Mouse (Mus musculus) spleen, postnatal 14 days (tissue): ENCODE results near the gene Map4k4.

Source experiments
- DNase-seq, 2 experiments: peaks; one replicate each; pipeline ENCODE4 v3.0.0; 2021 to 2022; ENCODE audit warnings: low spot score in 2 of 2

Map4k4 gene

GRCm38 (mm10) chr1:39898686-39899085 lies 2.0 kb upstream of the Map4k4 start:
- no peak for DNase-seq

- DNase-seq, result peak in 1 of 2 experiments; percentile 21
Measured at GRCm38 (mm10) chr1:39901063-39901811, 524 bp downstream of the Map4k4 start.

DNA sequence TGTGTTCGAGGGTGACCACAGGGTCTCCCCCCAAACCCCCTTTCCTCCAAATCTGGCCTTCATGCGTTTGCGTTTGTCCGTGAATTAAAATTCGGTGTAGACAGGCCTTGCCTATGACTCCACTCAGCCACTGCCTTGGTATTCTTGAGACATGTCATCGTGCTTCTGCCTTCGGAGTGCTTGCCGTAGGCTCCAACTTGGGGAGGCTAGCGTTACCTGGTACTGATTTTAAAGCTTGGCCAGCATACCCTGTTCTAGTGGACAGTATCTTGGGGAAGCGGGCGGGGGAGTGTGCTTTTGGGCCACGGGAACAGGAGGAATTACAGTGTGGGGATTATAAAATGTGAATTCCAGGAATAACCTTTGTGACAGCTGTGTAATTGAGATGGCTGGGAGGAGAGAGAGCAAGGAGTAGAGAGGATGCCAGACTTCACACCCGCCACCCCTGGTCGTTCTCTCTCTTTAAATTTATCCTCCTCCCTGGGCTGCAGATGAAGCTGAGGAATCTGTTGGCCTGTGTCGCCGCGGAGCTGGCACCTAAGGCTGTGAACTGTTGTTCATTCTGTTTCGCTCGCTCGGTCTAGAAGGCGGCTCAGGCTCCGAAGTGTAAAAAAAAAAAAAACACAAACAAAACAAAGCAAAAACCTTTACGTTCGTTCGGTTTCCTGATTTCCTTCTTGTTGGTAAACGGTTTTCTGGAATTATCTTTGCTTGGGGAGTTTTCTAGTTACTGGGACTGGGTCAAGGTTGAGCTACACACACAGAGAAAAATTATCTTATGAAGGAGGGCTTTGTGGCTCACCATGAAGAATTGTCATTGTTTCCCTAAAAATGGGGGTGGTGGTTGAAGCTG lies 1.4 kb downstream of the Map4k4 start:
- no peak for DNase-seq

DNA sequence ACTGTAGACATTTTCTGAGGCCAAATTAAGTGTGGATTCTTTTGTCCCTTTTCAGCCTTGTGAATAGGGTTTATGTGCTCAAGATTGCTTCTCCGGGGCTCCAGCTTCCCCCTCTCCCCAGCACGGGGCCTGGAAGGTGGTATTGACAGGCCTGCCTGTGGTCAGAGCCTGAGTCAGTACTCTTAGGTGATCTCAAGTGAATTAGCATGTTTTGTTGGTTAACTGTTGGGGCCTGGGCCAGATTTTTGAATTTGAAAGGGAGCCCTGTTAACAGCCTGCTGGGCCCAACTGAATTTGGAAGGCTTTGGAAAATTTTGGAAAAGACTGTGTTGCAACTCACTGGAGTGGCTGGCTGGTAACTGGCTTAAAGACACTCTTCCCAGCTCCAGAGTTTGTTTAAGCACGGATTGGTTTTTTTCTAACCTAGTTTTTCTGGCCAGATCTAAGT lies 2.0 kb downstream of the Map4k4 start:
- DNase-seq, result no peak

DNA sequence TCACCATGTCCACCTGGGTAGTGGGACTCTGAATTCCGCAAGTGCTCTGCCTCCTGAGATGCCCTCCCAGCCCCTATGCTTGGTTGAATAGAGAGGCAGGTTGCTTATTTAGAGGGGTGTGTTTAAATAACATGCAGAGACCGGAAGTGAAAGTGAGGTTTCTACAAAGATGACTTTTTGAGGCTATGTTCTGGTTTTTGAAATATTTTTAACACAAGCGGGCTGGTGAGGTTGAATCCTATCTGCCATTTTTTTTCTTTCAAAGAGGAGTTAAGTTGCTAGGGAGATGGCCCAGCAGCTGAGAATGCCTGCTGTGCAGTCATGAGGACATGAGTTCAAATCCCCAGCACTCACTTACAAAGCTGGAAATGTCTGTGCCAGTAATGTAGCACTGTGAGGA lies 4.0 kb downstream of the Map4k4 start:
- no peak for DNase-seq

DNA sequence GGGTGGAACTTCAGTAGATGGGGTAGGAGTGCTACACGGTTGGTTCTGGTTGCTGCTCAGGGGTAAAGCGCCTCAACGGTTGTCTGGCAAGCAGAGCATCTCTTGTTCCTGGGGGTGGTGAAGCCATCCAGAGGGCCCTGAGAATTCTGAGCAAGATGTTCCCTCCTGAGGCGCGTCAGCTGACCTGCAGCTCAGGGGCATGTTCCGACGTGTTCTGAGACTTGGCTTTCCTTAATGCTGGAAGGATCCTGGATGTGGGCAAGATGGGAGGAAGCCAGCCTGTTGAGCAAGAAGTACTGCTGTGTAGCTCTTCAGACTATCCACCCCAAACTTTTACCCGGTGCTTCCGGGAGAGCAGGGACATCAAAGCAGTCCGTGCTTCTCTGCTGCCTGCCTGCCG lies 6.2 kb downstream of the Map4k4 start:
- DNase-seq, result no peak

DNA sequence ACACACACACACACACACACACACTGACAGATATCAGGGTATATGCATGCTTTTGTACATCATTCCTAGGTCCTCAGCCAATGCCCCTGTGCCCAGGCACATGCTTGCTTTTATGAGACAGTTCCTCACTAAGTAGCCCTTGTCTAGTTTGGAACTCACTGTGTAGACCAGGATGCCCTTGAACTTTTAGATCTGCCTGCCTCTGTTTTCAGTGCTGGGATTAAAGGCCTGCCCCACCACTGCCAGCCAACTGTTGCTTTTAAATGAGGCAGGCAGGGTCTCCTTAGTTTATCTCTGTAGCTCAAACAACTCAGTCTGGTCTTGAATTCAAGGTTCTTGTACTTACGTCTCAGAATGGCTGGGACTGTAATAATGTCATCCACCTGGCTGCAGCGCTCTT lies 8.3 kb downstream of the Map4k4 start:
- DNase-seq, result no peak

DNA sequence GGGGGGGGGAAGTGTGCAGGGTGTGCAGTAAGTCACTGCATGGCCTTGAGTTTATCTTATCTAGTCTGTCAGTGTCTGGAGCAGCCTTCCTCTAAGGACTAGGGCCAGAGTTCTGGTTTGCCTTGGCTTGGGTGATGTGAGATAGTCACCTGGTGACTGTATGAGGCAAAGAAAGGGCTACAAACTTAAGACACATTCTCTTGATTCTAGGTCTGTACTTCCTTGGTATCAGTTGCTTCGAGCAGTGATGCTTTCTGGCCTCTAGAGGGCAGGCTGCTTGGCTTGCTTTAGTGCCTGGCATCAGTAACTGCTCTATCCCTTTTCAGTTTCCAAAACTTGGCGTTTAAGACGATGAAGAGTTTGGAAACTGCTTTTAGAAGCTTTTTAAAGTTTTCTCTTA lies 10.7 kb downstream of the Map4k4 start:
- DNase-seq, result no peak

DNA sequence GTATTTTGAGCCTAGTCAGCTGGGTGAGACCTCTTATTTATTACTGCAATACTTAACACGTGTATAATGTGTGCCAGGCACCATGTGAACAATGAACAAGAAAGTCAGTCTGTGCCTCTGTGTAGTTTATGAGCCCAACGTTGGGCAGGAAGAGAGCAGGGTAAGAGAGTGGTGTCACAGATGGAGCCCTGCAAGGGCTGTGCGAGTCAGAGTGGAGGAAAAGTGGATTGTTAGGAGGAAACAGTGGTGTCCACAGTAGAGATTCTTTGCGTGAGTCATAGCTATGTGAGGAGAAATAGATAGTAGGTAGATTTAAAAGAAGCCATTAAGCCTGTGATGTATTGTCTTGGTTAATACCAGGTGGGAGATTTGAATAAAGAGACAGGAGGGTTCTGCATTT lies 12.5 kb downstream of the Map4k4 start:
- DNase-seq, result no peak

- no peak for DNase-seq
Measured at GRCm38 (mm10) chr1:39916144-39916543, 15.4 kb downstream of the Map4k4 start.

DNA sequence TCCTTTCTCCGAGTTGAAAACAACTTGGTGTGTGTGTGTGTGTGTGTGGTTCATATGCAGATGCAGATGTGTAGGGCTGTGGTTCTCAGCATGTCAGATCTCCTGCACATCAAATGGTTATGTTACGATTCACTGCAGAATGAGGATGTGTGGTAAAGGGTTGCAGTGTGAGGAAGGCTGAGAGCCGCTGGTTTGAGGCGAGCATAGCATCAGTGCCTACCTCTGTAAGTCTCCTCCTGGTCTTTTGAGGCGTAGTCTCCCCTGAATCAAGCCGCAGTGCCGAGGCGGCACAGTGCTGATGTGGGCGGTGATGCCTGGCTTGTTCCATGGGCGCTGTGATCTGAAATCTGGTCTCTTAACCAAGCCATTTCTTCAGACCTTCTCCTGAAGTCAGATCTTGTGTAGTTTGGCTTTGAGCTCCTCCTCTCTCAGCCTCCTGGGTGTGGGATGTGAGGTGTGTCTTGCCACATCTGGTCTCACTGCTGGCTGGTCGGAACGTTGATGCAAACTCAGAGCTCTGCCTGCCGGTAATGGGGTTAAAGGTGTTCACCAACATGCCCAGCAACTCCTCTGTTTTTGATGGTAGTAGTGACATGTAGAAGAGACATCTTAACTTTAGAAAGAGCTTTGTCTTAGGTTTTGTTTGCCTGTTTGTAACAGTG lies 17.3 kb downstream of the Map4k4 start:
- no peak for DNase-seq

DNA sequence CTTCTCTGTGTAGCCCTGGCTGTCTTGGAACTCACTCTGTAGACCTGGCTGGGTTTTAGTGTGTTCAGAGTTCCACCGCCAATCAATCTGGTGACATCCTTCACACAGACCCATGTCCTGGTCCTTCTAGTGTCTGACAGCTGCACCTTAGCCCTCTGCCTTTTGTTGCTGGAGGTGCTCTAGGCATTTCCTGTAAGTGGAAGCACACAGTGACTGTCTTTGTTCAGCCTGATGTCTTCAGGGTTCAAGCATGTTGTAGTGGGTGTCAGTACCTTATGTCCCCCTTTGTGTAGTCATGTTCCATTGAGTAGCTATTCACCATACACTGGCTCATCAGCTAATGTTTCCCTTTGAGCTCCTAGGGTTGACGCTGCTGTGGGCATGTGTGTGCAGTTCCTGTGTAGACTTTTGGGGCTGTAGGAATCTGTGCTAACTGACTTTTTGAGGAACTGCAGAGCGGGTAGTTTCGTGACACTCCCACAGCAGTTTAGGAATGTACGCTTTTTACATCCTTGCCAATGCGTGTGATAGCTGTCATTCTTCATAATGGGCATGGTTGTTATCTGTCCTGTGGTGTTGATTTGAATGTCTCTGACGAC lies 17.9 kb downstream of the Map4k4 start:
- no peak for DNase-seq

DNA sequence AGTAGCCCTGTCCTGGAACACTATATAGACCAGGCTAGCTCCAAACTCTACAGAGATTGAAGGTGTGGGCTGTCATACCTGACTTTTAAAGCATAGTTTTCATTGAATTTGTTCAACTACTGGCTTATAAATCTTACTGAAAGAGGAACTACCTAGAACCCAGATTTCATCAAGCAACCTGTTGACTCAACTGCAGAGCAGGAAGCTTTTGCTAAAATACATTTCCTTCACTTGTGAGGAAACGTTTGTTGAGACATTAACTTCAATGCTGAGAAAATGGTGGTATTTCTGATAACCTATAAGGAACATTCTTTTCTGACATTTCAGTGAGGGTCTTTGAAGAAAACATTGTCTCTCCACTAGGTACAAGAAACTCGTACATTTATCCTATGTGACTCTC lies 19.9 kb downstream of the Map4k4 start:
- no peak for DNase-seq

DNA sequence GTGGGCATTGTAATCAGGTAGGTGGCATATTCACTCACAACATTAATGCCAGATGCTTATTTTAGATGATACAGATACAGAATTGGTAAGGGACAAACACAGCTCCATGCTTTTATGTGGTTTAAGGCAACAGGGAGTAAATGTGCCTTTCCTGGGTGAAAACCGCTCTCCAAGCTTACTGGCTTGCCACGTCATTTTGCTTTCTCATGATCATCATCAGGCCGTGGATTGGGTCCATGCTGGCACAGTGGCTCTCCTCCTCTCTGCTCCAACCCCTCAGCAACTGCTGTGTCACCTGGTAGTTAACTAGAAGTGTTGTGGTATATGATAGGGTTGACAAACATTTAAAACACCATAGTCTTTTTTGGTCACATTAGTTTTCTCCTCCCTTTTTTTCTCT lies 21.3 kb downstream of the Map4k4 start:
- DNase-seq, result no peak

DNA sequence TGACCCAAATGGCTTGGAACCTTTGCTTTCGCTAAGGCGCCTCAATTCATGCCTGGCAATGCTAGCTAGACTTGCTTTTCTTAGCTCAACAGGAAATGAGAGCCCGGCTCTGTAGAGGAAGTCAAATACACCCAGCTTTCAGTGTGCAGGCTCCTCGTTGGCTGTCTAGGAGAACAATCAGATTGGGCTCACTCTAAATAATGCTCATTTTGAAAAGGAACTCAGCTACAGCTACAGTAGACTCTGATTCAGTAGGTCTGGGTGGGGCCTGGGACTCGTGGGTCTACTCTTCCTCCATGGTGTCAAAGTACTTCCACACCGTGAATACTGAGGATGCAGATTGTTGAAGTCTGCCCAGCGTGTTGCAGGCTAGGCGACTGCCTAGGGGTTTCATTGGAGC lies 22.0 kb downstream of the Map4k4 start:
- no peak for DNase-seq

GRCm38 (mm10) chr1:39923395-39924337 lies 23.0 kb downstream of the Map4k4 start:
- DNase-seq, result no peak

- DNase-seq, result no peak
Measured at GRCm38 (mm10) chr1:39931055-39931454, 30.3 kb downstream of the Map4k4 start.

DNA sequence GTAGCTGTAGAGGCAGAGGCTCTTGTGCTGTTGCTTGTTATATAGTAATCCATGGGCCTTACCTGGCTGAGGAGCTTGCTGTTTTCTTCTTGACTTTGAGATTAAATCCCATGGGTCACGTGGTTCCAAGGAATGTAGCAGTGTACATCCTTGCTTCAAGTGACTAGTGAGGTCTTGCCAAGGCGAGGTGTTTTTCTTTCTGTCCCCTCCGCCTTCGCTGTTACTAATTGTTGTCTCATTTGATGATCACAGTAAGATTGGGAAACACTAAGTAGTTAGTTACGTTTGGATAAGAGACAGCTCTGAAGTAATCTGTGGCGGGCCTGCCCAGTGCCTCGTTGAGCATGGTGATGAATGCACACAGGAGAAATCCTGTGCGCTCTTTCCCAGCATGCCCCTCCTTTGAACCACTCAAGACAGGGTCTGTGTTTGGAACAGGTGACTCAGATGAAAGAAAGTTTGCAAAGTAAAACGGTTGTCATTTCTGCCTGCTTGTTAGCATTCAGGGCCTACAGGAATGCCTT lies 31.6 kb downstream of the Map4k4 start:
- DNase-seq, result no peak

GRCm38 (mm10) chr1:39932922-39933321 lies 32.2 kb downstream of the Map4k4 start:
- DNase-seq, result no peak

DNA sequence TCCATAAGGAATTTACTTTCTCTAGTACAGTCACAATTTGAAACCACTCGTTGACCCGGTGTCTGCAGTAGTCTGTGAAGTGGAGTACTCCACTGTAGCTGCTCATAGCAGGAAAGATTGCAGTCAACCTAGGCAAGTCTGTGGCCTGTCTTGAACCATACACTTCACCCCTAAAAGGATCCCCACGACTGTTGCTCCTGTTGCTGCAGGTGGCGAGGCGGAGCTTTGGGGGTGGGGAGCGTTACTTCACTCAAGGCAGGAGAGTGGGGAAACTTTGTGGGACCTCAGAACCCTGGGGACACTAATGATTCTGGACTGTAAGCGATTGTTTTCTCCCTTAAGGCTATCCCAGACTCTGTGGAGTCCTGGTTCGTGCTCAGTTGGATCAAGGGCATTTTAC lies 34.2 kb downstream of the Map4k4 start:
- no peak for DNase-seq

- no peak for DNase-seq
Measured at GRCm38 (mm10) chr1:39935616-39936015, 34.9 kb downstream of the Map4k4 start.
